Mouse (Mus musculus) embryonic facial prominence, embryonic 12.5 days (tissue): ENCODE results near the gene Zfp383. TPM values are rescaled to one million over a fixed set of nuclear protein-coding genes. Genes with fewer than 3 reads are reported as not detected.

ENCODE experiments used
- microRNA-seq: library from miRNA; unstranded; fragments of <30 nt; microRNA quantifications from one replicate; pipeline ENCODE4, GENCODE M21; 2017
- polyA plus RNA-seq: library from polyadenylated mRNA; unstranded; fragments of >200 nt; fragmentation: Nextera tagmentation; extraction: Ambion mirVana; gene quantifications from 2 replicates; pipeline ENCODE4 v1.2.1, GENCODE M21; 2016

Gene Zfp383
- polyA plus RNA-seq, 1 experiment from 2014 or later, result 7.5 TPM

Small RNA genes within 50 kb of the gene (microRNA-seq; reads per million reads assigned to microRNA genes)
- 0.54 reads per million for gene Mir7668

Other genes with a start within 250 kb of the Zfp383 start
- gene Catsperg2, start 181.2 kb upstream of the Zfp383 start, polyA plus RNA-seq, result not detected in 2 replicates
- 12.6 and 14.6 TPM in 2 replicates for gene Zfp84, start 139.7 kb upstream of the Zfp383 start, polyA plus RNA-seq
- 10.8 and 11.1 TPM in 2 replicates for gene Zfp30, start 124.2 kb upstream of the Zfp383 start, polyA plus RNA-seq
- gene Zfp790, start 92.1 kb upstream of the Zfp383 start, polyA plus RNA-seq, result 17.0 and 20.0 TPM in 2 replicates
- gene Zfp940, start 54.6 kb upstream of the Zfp383 start, polyA plus RNA-seq, result 8.5 and 8.7 TPM in 2 replicates
- gene Zfp420, start 48.2 kb upstream of the Zfp383 start, polyA plus RNA-seq, result 10.3 and 11.5 TPM in 2 replicates
- 12.1 and 14.4 TPM in 2 replicates for gene Zfp27, start 1.7 kb upstream of the Zfp383 start, polyA plus RNA-seq
- gene Zfp74, start 45.9 kb downstream of the Zfp383 start, polyA plus RNA-seq, result 17.2 and 18.0 TPM in 2 replicates
- gene Zfp568, start 75.7 kb downstream of the Zfp383 start, polyA plus RNA-seq, result 20.4 and 23.2 TPM in 2 replicates
- 5.7 and 6.3 TPM in 2 replicates for gene Zfp14, start 143.2 kb downstream of the Zfp383 start, polyA plus RNA-seq
- gene Zfp82, start 164.7 kb downstream of the Zfp383 start, polyA plus RNA-seq, result 5.2 and 7.7 TPM in 2 replicates
- gene Gm26920, start 182.2 kb downstream of the Zfp383 start, polyA plus RNA-seq, result 3.3 and 4.4 TPM in 2 replicates
- gene Zfp566, start 182.3 kb downstream of the Zfp383 start, polyA plus RNA-seq, result 16.3 and 19.5 TPM in 2 replicates
- gene Zfp260, start 186.6 kb downstream of the Zfp383 start, polyA plus RNA-seq, result 148 and 151 TPM in 2 replicates
- gene Zfp382, start 213.7 kb downstream of the Zfp383 start, polyA plus RNA-seq, result 13.1 and 16.3 TPM in 2 replicates